Mouse (Mus musculus) spleen, adult 2 months (tissue): ENCODE results near the gene Mreg. TPM values are rescaled to one million over a fixed set of nuclear protein-coding genes. Genes with fewer than 3 reads are reported as not detected.

ENCODE experiments used
- DNase-seq, 2 experiments: peaks; one replicate each; pipeline versions ENCODE4 v3.0.0 to v3.0.0-alpha.2; 2012 to 2021; ENCODE audit warnings: low spot score in 2 of 2, low read depth in 1 of 2
- H3K27ac ChIP-seq: fragments of 200-500 bp; 2 replicates; pipeline ENCODE4 v1.5.1; 2012; ENCODE audit warnings: low read length, inconsistent platforms; ENCODE audit not compliant: insufficient read depth
- H3K27me3 ChIP-seq: fragments of 200-500 bp; 2 replicates; pipeline ENCODE4 v1.6.1; 2012; ENCODE audit warnings: mild to moderate bottlenecking, moderate library complexity, low read length, inconsistent platforms; ENCODE audit not compliant: control insufficient read depth, insufficient read depth
- H3K36me3 ChIP-seq: fragments of 200-500 bp; 2 replicates; pipeline ENCODE4 v1.6.1; 2012; ENCODE audit warnings: mild to moderate bottlenecking, low read length, inconsistent platforms; ENCODE audit not compliant: control insufficient read depth, insufficient read depth
- H3K4me1 ChIP-seq: fragments of 200-500 bp; 2 replicates; pipeline ENCODE4 v1.6.1; 2011; ENCODE audit warnings: inconsistent platforms; ENCODE audit not compliant: control insufficient read depth, insufficient read depth, insufficient read length
- H3K4me3 ChIP-seq: fragments of 200-500 bp; 2 replicates; pipeline ENCODE4 v1.5.1; 2011; ENCODE audit warnings: mild to moderate bottlenecking, inconsistent platforms; ENCODE audit not compliant: insufficient read depth, insufficient read length; ENCODE audit errors: extremely low read depth
- CTCF ChIP-seq: fragments of 200-500 bp; IDR thresholded peaks from 2 replicates; pipeline ENCODE4 v1.5.1; 2011; ENCODE audit warnings: mild to moderate bottlenecking, inconsistent platforms; ENCODE audit not compliant: insufficient read depth, insufficient read length, insufficient replicate concordance; ENCODE audit errors: extremely low read depth
- POLR2A ChIP-seq: fragments of 200-500 bp; IDR thresholded peaks from 2 replicates; pipeline ENCODE4 v1.6.1; 2011; ENCODE audit warnings: low read depth, low read length, inconsistent platforms
- WGBS: fragments of 180-500 bp; shearing (Covaris S2); methylation state at CpG from one replicate; pipeline ENCODE4 v1.1.7; 2018; 5-methylcytosine and 5-hydroxymethylcytosine counted together
- polyA plus RNA-seq: library from polyadenylated mRNA; depleted of rRNA; stranded (reverse); fragments of >200 nt; gene quantifications from 2 replicates; pipeline ENCODE4 v1.2.3, GENCODE M21; 2012

Mreg gene
- polyA plus RNA-seq, 1 experiment = 5.6 TPM

DNA sequence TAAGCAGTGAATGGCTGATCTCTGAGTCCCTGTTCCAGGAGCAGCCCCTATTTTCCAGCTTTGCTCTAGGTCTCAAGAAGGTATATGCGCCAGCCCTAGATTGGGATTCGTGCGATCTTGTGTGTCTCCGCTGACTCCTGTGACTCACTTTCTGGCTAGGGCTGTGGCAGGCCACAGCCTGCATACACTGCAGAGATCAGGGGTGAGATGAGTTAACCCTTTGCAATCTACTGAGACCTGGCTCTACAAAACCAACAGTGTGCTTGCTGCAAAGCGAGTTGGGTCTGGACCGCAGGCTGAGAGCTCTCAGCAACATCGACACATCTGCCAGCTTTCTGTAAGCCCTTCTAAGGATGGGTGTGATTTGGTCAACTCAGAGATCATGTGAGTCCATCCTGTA is 9.4 kb downstream of the Mreg start:
- WGBS = 93% methylated on average over 7 of the region's 7 CpGs
- Histone ChIP-seq H3K4me1 (no peaks in the 10 kb centered on the region; the same call in 1 of the 2 replicates), H3K4me3 (no peak overlapping the region), H3K27ac (no peak overlapping the region), H3K36me3 (no peaks in the 10 kb centered on the region), H3K27me3 (no peaks in the 10 kb centered on the region)
- no peak for TF ChIP-seq POLR2A
- TF ChIP-seq CTCF = no peak
- no peak for DNase-seq

DNA sequence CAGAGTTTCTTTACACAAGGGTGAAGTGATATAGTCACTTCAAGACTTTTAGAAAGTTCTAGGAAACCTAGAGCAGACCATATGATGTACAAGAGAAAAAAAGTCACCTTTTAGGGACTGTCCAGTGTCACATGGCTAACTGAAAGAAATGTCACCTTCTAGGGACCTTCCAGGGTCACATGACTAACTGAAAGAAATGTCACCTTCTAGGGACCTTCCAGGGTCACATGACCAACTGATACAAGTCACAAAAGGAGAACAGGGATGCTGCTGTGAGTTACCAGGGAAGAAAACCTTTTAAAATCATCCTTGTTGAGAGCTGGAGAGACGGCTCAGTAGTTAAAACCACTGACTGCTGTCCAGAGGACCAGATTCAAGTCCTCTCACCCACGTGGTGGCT is 10.0 kb downstream of the Mreg start:
- Histone ChIP-seq H3K4me3 (no peak overlapping the region), H3K27ac (no peak overlapping the region), H3K27me3 (no peaks in the 10 kb centered on the region), H3K36me3 (no peaks in the 10 kb centered on the region), H3K4me1 (no peaks in the 10 kb centered on the region; the same call in 1 of the 2 replicates)
- TF ChIP-seq CTCF (no peak), POLR2A (no peak)
- WGBS = 65% methylated on average over 2 of the region's 2 CpGs
- DNase-seq = no peak

DNA sequence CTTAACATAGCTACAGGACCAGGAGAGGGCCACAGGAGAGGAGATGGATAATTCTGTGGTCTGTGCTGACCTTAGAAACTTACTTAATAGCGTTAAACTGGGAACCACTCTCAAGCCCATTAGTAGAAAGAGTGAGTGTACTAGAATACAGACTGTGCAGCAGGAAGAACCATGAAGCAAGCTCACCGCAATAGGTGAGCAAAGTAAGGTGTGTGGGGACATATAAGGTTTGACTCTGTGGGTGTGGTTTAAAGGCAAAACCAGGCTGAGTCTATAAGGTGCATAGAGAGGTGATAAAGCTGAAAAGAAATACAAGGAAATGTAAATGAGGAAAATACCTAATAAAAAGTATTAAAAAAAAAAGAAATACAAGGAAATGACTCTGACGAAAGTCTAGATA is 11.0 kb downstream of the Mreg start:
- Histone ChIP-seq H3K27ac (no peak overlapping the region), H3K36me3 (no peaks in the 10 kb centered on the region), H3K4me1 (no peaks in the 10 kb centered on the region; the same call in 1 of the 2 replicates), H3K27me3 (no peaks in the 10 kb centered on the region), H3K4me3 (no peak overlapping the region)
- 86% methylated on average over 3 of the region's 3 CpGs for WGBS
- TF ChIP-seq POLR2A (no peak), CTCF (no peak)
- DNase-seq = no peak

DNA sequence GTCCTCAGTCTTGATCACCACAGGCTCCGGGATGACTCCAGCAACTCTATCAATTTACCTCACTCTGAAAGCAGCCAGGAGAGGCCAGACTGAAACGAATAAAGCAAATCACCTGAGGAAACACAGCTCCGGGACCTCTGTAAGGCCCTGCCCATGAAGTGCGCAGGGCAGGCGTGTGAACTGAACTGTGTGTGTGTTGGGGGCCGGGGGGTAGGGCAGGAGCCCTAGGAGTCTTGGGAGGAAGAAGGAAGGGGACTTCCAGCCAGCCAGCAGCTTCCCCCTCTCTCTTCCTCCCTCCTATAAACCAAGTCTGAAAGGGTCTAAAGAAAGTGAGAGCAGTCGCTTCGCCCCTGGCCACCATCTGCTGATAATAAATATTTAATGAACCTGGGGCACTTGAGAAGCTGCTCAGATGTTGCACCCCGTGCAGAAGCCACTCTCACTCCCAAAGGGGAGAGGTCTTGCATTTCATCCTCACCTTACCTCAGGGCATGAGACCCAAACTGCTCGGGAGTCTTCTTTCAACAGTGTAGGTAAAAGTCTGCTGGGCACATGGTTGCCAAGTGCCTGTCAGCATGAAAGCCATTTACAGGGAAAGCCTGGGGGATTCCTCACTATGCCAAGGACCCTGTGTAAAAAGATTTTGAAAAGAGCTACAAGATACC is 13.8 kb downstream of the Mreg start:
- Histone ChIP-seq H3K36me3 (no peaks in the 10 kb centered on the region), H3K4me3 (no peak overlapping the region), H3K4me1 (no peaks in the 10 kb centered on the region; the same call in 1 of the 2 replicates), H3K27me3 (no peaks in the 10 kb centered on the region), H3K27ac (no peak overlapping the region; the same call in 1 of the 2 replicates)
- DNase-seq = no peak
- TF ChIP-seq POLR2A (no peak), CTCF (no peak)
- WGBS = 75% methylated on average over 10 of the region's 10 CpGs

DNA sequence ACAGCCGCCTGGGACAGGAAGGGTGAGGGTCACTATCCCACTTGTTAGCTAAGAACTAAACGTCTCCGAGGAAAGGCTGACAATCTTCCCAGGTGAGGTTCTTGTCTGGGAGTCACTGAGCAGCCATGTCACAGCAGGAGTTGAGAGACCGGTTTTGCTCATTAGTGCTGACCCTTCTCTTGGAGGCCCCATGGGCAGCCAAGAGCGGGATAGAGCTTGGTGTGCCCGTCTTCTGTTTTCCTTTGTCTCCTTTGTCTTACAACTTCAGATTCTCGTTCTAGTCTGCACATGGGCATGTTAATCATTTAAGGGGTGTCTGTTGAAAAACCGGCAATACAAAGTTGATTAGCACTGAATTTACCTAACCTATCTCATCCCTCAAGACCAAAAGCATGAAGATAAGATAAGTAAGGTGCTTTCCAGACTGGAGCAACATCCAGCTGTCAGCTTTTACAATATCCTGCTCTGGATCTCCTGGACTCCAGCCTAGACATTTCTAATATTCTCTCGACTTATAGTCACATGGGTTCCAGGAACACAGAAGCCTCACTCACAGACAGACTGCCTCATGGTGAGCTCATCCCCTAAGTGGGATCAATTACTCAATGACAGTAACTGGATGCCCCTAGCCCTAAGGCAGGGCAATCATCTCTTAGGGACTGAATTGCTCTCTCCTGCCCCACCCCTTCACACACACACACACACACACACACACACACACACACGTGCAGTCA is 15.3 kb downstream of the Mreg start:
- Histone ChIP-seq H3K4me1 (no peaks in the 10 kb centered on the region), H3K27ac (no peak overlapping the region; the same call in 1 of the 2 replicates), H3K36me3 (no peaks in the 10 kb centered on the region), H3K27me3 (no peaks in the 10 kb centered on the region), H3K4me3 (no peak overlapping the region)
- no peak for DNase-seq
- no peak for TF ChIP-seq POLR2A
- TF ChIP-seq CTCF = no peak
- WGBS = 81% methylated on average over 10 of the region's 10 CpGs

DNA sequence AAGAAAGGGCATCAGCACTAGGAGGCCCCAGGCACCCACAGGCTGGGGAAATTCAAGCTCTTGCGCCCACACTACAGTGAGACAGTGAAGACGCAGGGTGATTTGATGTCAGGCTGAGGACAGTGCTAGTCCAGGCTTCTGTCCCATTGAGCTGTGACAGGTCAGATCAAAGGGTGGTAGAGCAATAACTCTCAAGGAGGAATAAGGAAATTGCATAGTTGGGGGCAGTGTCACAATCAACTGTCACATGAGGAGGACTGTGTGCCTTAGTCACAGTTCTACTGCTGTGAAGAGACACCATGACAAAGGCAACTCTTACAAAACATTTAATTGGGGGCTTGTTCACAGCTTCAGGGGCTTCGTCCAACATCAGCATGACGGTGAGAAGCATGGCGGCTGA is 16.0 kb downstream of the Mreg start:
- TF ChIP-seq POLR2A (no peak), CTCF (no peak)
- Histone ChIP-seq H3K27ac (no peak overlapping the region), H3K27me3 (no peaks in the 10 kb centered on the region), H3K36me3 (no peaks in the 10 kb centered on the region), H3K4me3 (no peak overlapping the region), H3K4me1 (no peaks in the 10 kb centered on the region)
- WGBS = 92% methylated on average over 5 of the region's 5 CpGs
- DNase-seq = no peak

DNA sequence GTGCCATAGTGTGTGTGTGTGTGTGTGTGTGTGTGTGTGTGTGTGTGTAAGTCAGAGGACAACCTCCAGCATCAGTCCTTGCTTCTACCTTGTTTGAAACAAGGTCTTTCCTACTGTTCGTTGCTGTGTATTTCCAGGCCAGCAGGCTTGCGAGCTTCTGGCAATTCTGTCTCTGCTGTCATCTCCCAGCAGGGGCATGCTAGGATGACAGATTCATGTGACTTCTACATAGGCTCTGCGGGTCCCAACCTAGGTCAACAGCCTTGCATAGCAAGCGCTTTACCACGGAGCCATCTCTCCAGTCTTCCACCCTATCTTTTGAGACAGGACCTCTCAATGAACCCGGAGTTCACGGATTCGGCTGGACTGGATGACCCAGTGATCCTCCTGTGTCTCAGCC is 20.7 kb downstream of the Mreg start:
- Histone ChIP-seq H3K4me1 (no peaks in the 10 kb centered on the region), H3K27ac (no peak overlapping the region), H3K27me3 (no peaks in the 10 kb centered on the region), H3K4me3 (no peak overlapping the region), H3K36me3 (no peaks in the 10 kb centered on the region)
- WGBS = 96% methylated on average over 8 of the region's 8 CpGs
- no peak for TF ChIP-seq POLR2A
- no peak for TF ChIP-seq CTCF
- DNase-seq = no peak
